Mouse (Mus musculus) limb, embryonic 14.5 days (tissue): ENCODE measurements around the gene Tspan7. TPM values are rescaled to one million over a fixed set of nuclear protein-coding genes. Genes with fewer than 3 reads are reported as not detected.

ENCODE experiments used
- ATAC-seq: fragments of 200-750 bp; cut with Nextera tagmentation; 2 replicates; pipeline ENCODE4 v1.8.0; 2017; ENCODE audit warnings: low read depth, moderate number of reproducible peaks, moderate TSS enrichment; ENCODE audit not compliant: low FRiP score
- DNase-seq: peaks from one replicate; pipeline ENCODE4 v3.0.0-alpha.2; 2015; ENCODE audit warnings: low spot score
- H3K27ac ChIP-seq: fragments of 300-500 bp; sonication (generic); replicated peaks from 2 replicates; pipeline ENCODE4 v1.5.1; 2014; ENCODE audit warnings: low read depth, mild to moderate bottlenecking, low read length, moderate library complexity, mixed read lengths
- H3K27me3 ChIP-seq: fragments of 300-500 bp; sonication (generic); 2 replicates; pipeline ENCODE4 v1.6.1; 2014; ENCODE audit warnings: low read length, mixed read lengths; ENCODE audit not compliant: control insufficient read depth, insufficient read depth
- H3K36me3 ChIP-seq: fragments of 300-500 bp; sonication (generic); 2 replicates; pipeline ENCODE4 v1.6.1; 2014; ENCODE audit warnings: mild to moderate bottlenecking, low read length, moderate library complexity, mixed read lengths; ENCODE audit not compliant: control insufficient read depth, insufficient read depth
- H3K4me1 ChIP-seq: fragments of 300-500 bp; sonication (generic); 2 replicates; pipeline ENCODE4 v1.6.1; 2014; ENCODE audit warnings: antibody characterized with exemption, low read length, mixed read lengths; ENCODE audit not compliant: control insufficient read depth, insufficient read depth
- H3K4me2 ChIP-seq: fragments of 300-500 bp; sonication (generic); replicated peaks from 2 replicates; pipeline ENCODE4 v1.6.1; 2014; ENCODE audit warnings: low read depth, mild to moderate bottlenecking, low read length, moderate library complexity; ENCODE audit not compliant: severe bottlenecking
- H3K4me3 ChIP-seq: fragments of 300-500 bp; sonication (generic); replicated peaks from 2 replicates; pipeline ENCODE4 v1.5.1; 2014; ENCODE audit warnings: low read length
- H3K9ac ChIP-seq: fragments of 300-500 bp; sonication (generic); 2 replicates; pipeline ENCODE4 v1.6.1; 2014; ENCODE audit warnings: mild to moderate bottlenecking, low read depth, low read length, moderate library complexity; ENCODE audit not compliant: severe bottlenecking
- H3K9me3 ChIP-seq: fragments of 300-500 bp; sonication (generic); 2 replicates; pipeline ENCODE4 v1.6.1; 2016; ENCODE audit warnings: low read length; ENCODE audit not compliant: control insufficient read depth
- POLR2A ChIP-seq: fragments of 200-500 bp; IDR thresholded peaks from 2 replicates; pipeline ENCODE4 v1.8.0; 2012; ENCODE audit warnings: inconsistent platforms, mild to moderate bottlenecking, moderate library complexity, borderline replicate concordance; ENCODE audit not compliant: insufficient read depth, insufficient read length; ENCODE audit errors: extremely low read depth
- WGBS: fragments of 180-500 bp; shearing (Covaris S2); extraction: QIAGEN DNeasy Blood & Tissue Kit; methylation state at CpG from one replicate; pipeline ENCODE4 v1.1.7; 2014; 5-methylcytosine and 5-hydroxymethylcytosine counted together
- polyA plus RNA-seq, 2 experiments: library from polyadenylated mRNA; depleted of rRNA in 1 of 2; stranded (reverse) in 1 of 2; unstranded in 1 of 2; fragments of >200 nt; fragmentation: Nextera tagmentation in 1 of 2; extraction: Ambion mirVana in 1 of 2; gene quantifications; 2 replicates each; pipeline versions ENCODE4 v1.2.1 to v1.2.3; 2012 to 2014

Gene Tspan7
- polyA plus RNA-seq (2012; rRNA removed) (54.8 and 64.4 TPM in 2 replicates), polyA plus RNA-seq (2014; fragmentation: Nextera tagmentation; extraction: Ambion mirVana) (70.1 and 70.7 TPM in 2 replicates)

DNA sequence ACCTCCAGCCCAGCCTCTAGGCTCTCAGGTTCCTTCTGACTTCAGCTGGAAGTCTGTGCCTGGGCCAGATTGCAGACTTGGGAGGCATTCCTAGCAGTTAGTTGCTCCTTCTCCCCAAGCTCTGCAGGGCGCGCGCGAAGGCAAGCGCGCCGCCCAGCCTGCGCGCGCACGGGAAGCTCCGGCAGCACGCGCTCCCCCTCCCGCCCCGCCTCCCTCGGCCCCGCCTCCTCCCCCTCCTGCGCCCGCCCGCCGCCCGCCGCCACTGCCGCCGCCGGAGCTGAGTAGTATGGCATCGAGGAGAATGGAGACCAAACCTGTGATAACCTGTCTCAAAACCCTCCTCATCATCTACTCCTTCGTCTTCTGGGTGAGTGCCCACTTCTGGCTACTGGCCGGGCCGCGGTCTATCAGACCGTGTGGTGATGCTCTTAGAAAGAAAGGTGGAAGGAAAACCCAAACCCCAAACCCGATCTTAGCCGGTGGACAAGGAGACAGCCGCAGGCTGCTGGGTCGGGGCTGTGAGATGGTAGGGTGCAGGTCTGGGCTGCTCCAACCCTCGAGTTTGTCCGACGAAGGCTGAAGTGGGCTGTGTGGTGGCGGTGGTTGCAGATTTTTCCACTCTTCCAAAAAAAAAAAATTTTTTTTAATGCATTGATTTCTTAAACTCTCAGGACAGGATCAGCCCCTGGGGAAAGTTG lies at the start of gene Tspan7:
Gene Tspan7 (plus strand): TSS at position 287 of the 698 bp plus-strand sequence.
- Histone ChIP-seq H3K9me3 (no peaks in the 10 kb centered on the region), H3K4me3 (peak within 1 kb of the TSS; percentile 43), H3K27ac (0 out of 2 replicates have a peak within 1 kb of the TSS, but pooled peaks have one; percentile 10), H3K36me3 (no peaks in the 10 kb centered on the region), H3K9ac (peak within 1 kb of the TSS; percentile 43), H3K4me1 (no peaks in the 10 kb centered on the region), H3K4me2 (peak within 1 kb of the TSS; percentile 63), H3K27me3 (no peaks in the 10 kb centered on the region)
- peak; percentile 33 for DNase-seq
- TF ChIP-seq POLR2A, result no peak
- ATAC-seq, result peak; percentile 85
- 29% methylated on average over 36 of the region's 41 CpGs for WGBS

DNA sequence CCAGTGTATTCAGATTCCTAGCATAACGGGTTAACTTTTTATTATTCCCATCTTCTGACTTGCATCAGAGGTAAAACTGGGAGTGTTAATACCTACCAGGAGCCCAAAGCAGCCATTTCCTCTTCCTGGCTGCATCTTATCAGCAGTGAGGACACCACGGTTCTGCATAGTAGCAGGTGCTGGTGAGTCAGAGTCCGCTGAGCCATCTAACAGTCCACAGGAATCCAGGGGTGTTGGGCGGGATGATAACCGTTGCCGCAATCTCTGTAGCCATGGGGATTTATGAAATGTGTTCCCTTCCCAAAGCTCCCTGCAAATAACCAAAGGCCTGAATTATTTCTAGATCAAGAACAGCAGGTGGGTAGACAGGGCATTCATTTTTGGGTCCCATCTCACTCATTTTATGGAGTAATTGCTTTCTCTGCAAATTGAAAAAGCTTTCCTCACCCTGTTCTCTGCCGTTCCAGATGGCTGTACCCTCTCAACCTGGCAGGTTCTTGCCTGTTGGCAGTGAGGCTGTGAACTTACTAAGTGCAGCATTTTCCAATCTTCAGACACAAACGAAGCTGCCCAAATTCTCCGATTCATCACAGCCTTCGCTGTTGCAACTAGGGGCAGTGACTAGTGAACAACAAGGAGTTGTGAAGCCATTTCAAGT lies 35.5 kb upstream of the Tspan7 start:
- Histone ChIP-seq H3K9ac (no peak overlapping the region), H3K4me1 (no peaks in the 10 kb centered on the region), H3K9me3 (no peaks in the 10 kb centered on the region), H3K36me3 (no peaks in the 10 kb centered on the region), H3K4me2 (no peak overlapping the region), H3K27ac (no peak overlapping the region), H3K27me3 (no peaks in the 10 kb centered on the region), H3K4me3 (no peak overlapping the region)
- DNase-seq (no peak), ATAC-seq (no peak)
- WGBS, result 83% methylated on average over 10 of the region's 10 CpGs
- TF ChIP-seq POLR2A, result no peak

DNA sequence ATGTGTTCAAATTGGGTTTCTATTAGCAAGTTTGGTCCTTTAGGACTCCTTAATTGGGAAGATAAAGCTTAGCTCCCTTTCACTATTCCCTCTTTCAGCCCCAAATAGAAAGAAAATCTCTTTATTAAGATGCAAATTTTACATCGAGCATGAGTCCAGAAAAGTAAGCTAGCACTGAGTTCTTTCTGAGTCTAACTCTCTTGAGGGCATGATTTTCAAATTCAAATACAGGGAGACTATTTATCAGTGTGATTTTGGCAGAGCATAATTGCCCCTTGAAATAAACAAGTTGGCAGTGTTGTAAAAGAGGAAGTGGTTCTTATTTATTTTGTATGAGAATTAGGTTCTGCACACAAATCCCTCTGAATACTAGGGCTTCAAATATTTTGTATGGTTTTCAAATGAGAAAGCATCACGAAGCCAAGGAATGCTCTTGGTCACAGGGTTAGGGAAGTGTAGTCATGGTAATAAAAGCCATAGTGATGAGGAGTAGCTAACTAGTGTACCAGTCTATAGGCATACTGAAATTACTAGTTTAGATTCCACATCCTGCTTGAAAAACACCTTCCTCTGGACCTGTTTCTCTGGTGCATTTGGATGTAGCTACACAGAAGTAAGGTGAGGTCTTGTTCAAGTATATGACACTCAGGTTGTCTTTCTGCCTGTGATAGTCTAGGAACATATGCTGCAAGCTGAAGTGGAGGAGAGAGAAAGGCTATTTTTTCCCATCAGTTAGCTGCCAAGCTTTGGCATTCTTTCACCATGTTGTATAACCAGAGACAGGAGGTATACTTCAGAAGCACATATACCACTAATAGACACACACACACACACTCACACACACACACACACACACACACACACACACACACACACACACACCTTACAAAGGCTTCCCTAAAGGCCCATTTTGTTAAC lies 34.6 kb upstream of the Tspan7 start:
- DNase-seq, result no peak
- Histone ChIP-seq H3K36me3 (no peaks in the 10 kb centered on the region), H3K4me3 (no peak overlapping the region), H3K4me2 (no peak overlapping the region), H3K4me1 (no peaks in the 10 kb centered on the region), H3K9me3 (no peaks in the 10 kb centered on the region), H3K27ac (no peak overlapping the region), H3K9ac (no peak overlapping the region), H3K27me3 (no peaks in the 10 kb centered on the region)
- TF ChIP-seq POLR2A, result no peak
- ATAC-seq, result no peak
- WGBS, result 70% methylated on average over 2 of the region's 2 CpGs

DNA sequence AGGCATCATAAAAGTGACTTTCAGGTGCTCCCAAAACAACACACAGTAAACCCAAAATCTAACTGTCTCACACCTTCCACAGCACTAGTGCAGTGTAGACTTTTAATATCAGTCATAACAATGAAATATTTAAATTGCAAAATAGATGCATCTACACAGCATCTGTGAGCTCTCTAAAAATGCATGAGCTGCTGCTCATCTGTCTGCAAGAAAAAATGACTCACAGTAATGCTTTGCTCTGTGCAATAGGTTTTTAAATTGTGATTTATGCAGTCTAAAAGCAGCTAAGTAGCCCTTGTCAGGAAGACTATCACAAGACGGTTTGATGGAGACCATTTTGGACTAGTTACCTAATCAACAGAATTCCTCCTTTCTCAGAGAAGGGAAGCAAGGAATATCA lies 31.2 kb upstream of the Tspan7 start:
- ATAC-seq, result no peak
- Histone ChIP-seq H3K9ac (no peak overlapping the region), H3K27me3 (no peaks in the 10 kb centered on the region), H3K4me2 (no peak overlapping the region), H3K27ac (no peak overlapping the region), H3K4me1 (no peaks in the 10 kb centered on the region), H3K4me3 (no peak overlapping the region), H3K36me3 (no peaks in the 10 kb centered on the region), H3K9me3 (no peaks in the 10 kb centered on the region)
- WGBS, result 31% methylated on average over 1 of the region's 1 CpGs
- no peak for DNase-seq
- no peak for TF ChIP-seq POLR2A

DNA sequence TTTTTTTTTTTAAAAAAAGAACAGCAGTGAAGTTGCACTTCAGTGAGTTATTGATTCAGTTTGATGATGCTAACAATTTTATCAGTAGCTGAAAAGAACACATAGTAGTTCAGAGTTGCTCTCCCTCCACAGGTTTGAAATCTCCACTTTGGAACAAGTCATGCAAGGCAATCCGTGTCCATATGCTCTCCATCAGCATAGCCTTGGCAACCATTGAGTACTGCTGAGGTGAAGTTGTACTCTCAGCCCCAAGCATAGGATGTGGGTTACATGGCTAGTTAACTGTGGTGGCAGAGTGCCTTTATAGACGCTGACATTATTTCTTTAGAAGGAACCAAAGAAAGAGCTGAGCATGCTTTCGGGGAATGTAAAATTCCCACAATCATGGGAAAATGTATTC lies 27.7 kb upstream of the Tspan7 start:
- Histone ChIP-seq H3K27ac (no peak overlapping the region), H3K4me2 (no peak overlapping the region), H3K36me3 (no peaks in the 10 kb centered on the region), H3K9ac (no peak overlapping the region), H3K4me3 (no peak overlapping the region), H3K4me1 (no peaks in the 10 kb centered on the region), H3K9me3 (no peaks in the 10 kb centered on the region), H3K27me3 (no peaks in the 10 kb centered on the region)
- no peak for TF ChIP-seq POLR2A
- DNase-seq, result no peak
- no peak for ATAC-seq
- WGBS, result 65% methylated on average over 3 of the region's 3 CpGs
